Mouse (Mus musculus) frontal cortex, postnatal 10 days (tissue): ENCODE data around the gene Dennd4a.

Experiments
- DNase-seq, 2 experiments: peaks; one replicate each; pipeline ENCODE4 v3.0.0; 2022; ENCODE audit warnings: low spot score in 2 of 2, mixed read lengths in 1 of 2

The Dennd4a gene

GRCm38 (mm10) chr9:64810822-64811537, at the start of gene Dennd4a:
TSS of gene Dennd4a (plus strand) at chr9:64811340.
- DNase-seq, result peak; percentile 98 to 99

DNA sequence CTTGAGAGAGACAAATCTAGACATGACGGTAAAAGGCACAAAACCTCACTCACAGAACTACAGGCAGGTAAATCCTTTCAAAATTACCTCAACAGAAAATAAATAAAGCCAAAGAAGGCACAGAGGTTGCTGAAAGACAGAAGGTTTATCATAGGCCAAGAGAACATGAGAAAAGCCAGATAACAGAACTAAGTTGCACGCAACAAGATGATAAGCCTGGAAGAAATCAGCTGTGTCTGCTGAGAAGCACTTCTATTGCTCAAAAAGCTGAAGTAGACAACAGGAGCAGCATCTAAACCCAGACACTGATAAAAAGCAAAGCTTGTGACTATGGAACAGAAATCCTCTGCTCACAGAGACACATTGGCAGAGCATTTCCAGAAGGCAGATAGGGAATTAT, 46.3 kb upstream of the Dennd4a start:
- DNase-seq, result no peak

- no peak for DNase-seq
These were observed 45.0 kb upstream of the Dennd4a start for GRCm38 (mm10) chr9:64766136-64766535.

GRCm38 (mm10) chr9:64767796-64768195, 43.3 kb upstream of the Dennd4a start:
- no peak for DNase-seq

DNA sequence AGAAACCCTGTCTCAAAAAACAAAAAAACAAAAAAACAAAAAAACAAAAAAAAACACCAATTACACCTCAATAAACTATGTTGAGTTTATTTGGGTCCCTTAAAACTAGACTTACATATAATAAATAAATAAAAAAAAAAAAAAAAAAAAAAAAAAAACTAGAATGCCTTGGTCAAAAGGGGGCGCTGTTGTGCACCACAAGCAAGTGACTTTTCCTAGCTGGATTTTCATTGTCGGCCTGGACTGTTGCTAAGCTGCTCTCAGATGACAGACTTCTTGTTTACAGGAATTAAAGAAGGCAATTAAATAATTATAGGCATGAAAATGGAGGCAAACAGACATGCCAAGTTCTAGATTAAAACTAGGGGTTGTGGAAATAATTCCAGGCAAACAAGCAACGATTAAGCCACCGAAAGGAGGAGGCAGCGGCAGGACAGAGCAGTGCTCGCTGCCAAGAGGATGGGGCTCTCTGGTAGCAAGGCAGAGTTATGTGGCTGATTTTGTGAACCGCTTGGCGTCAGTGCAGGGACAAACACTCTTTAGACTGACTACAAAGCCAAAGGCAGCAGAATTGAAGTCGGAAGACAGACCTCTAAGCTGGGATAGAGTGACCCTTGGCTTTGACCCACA, 42.0 kb upstream of the Dennd4a start:
- DNase-seq, result no peak

- no peak for DNase-seq
These were observed 41.2 kb upstream of the Dennd4a start for GRCm38 (mm10) chr9:64769911-64770310.

DNA sequence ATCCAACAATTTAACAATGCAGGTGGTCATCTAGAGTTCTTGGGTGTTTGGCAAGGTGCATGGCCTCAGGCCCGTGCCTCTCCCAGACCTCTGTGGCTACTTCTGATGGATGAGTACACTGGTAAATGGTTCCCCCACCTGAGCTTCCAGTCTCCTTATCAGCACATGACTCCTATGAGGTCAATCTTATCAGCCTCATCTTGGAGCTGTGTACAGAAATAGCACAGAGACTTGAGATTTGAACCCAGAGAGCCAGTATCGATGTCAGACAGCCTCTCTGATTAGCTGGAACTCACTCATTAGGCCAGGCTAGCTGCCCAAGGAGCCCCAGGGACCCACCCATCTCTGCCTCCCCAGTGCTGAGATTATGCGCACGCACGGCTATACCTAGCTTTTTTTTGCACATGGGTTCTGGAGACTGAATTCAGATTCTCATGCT, 40.7 kb upstream of the Dennd4a start:
- DNase-seq, result no peak

- DNase-seq, result peak; percentile 43 to 64
These were observed 39.9 kb upstream of the Dennd4a start for GRCm38 (mm10) chr9:64771236-64771635.

GRCm38 (mm10) chr9:64773254-64773653, 37.9 kb upstream of the Dennd4a start:
- no peak for DNase-seq

DNA sequence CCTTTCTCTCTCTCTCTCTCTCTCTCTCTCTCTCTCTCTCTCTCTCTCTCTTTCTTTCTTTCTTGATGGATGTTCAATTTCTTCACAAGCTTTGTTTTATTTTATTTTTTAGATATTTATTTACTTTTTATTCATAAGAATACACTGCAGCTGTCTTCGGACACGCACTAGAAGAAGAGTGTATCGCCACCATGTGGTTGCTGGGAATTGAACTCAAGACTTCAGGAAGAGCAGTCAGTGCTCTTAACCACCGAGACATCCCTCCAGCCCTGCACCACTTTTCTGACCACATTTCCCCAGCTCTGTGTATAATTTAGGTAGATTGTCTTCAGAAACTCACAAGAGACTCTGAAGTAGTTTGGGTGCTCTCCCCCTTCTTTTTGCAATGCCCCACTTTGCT, 37.2 kb upstream of the Dennd4a start:
- no peak for DNase-seq

- DNase-seq, result peak; percentile 39 to 42
These were observed 36.7 kb upstream of the Dennd4a start for GRCm38 (mm10) chr9:64774411-64774811.

DNA sequence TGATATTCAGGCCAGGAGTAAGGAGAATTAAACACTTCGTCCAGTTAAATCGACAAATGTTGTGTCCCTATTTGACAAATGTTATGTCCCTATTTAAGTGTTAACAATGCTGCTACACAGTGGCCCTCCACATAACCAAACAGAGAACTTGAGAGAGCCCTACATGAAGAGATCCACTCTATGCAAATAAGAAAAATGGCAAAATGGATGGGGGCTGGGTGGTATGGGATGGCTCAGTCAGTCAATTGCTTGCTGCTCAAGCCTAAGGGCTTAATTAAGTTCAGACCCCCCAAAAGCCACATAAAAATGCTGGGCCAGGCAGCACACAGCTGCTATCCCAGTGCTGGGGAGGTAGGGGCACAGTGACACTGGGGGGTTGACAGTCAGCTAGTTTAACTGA, 36.3 kb upstream of the Dennd4a start:
- no peak for DNase-seq

DNA sequence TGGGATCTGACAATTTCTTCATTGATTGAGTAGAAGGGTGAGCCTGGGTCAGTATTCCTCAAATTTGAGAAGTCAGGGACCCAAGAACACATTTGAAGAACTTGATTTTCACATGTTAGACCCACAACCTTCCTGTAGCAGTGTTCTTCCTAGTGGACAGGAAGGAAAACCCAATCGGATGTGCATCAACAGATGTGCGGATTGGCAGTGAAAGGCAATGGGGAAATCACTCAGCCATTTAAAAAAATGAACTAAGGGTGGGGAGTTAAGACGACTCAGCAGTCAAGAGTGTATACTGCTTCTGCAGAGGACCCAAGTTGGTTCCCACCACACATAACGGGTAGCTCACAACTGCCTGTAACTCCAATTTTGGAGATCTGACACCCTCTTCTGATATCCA, 35.6 kb upstream of the Dennd4a start:
- DNase-seq, result no peak

DNA sequence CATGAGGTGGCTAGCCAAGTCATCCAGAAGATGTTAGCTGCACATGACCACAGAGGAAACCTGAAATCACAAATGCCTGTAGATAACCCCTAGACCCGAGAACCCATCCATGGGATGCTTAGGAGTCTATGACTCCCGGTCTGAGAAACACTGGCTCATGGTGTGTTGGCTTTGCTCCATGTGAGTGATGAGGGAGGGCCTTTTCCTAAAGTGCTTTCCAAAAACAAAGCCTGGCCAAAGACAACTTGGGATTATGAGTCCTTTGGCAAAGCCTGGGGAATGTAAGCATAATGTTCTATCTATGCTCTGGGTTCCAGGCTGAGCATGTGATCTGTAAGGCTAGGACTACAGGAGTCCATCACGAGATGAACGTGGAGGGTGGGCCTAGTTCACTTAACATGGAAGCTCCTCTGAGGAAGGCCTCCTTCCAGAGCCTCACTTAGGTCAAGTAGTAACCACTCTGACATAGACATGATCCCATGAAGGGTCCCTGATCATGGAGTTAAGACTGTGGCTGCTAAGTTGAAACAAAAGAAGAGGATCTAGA, 33.6 kb upstream of the Dennd4a start:
- no peak for DNase-seq

- no peak for DNase-seq
These were observed 33.0 kb upstream of the Dennd4a start for GRCm38 (mm10) chr9:64778151-64778550.

- no peak for DNase-seq
These were observed 31.5 kb upstream of the Dennd4a start for GRCm38 (mm10) chr9:64779628-64780027.

GRCm38 (mm10) chr9:64783511-64783910, 27.6 kb upstream of the Dennd4a start:
- DNase-seq, result no peak

DNA sequence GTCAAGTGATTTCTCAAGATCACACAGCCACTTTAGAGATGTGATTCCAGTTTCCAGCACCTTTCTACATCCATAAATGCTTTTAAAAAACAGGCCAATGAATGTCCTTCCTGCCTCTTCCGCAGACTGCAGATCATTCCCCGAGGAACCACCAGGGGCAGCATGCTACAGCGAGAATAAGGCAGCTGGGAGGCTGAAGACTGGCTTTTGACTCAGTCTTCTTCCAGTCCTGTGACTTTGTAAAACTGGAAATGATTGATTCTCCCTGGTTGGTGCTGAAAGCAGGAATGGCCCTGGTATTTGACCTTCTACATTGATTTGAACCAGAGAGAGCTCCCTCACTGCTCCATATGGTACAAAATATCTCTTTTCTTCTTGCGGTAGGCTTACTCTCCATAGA, 26.3 kb upstream of the Dennd4a start:
- DNase-seq, result no peak

DNA sequence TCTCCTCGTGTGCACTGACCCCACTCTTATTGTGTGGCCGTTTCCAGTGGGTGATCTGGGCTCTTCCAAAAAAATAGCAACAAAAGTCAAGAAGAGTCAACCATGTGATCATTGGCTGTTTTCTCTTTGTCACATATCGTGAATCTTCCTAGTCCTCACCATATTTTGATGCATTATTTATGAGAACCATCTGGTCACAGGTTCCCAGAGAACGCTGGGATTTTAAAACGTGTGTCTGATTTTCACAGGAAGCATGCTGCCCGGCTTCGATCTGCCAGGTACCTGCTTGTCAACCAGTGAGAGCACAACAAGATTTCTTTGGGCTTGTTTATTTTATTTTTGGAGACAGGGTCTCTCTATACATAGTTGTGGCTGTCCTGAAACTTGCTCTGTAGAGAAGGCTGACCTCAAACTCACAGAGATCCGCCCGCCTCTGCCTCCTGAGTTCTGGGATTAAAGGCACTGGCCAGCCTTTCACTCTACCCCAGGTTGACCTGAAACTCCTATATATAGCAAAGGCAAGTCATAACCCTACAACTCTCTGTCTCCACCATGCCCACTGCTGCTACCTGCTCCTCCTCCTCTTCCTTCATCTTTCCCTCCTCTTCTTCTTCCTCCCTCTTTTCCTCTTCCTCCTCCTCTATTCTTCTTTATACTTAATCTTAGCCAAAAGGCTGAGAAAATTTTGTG, 24.8 kb upstream of the Dennd4a start:
- no peak for DNase-seq

GRCm38 (mm10) chr9:64788070-64788469, 23.1 kb upstream of the Dennd4a start:
- DNase-seq, result no peak

DNA sequence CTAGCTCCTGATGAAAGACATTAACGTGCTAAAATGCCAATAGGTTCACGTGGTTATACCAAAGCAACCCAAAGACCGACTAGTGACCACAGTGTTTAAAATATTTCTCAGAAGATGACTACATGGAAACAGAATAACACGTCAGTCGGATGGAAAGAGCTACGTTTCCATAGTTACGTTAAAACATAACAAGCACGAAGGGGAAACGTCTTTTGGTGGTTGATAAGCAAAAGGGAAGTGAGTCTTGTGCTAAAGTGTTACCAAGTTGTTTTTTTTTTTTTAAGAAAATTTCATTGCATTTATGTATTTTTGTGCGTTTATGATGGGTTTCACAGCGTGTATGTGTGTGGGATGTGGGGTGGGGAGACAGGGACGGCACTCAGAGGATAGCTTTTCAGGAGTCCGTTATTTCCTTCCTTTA, 21.8 kb upstream of the Dennd4a start:
- no peak for DNase-seq

- DNase-seq, result no peak
These were observed 21.2 kb upstream of the Dennd4a start for GRCm38 (mm10) chr9:64789887-64790400.
